Mouse (Mus musculus): ENCODE results near the gene Fance. TPM values are rescaled to one million over a fixed set of nuclear protein-coding genes. Genes with fewer than 3 reads are reported as not detected.

Fance gene
- total and polyA plus RNA-seq, 2 experiments from 2014 or later: 13.8 to 14.1 TPM

GRCm38 (mm10) chr17:28375592-28376061 is 62.3 kb downstream of the Fance start:
- H3K27me3 ChIP-seq (ENCODE audit: control insufficient read depth, insufficient read depth, low read length): peaks cover 28% of the 10 kb centered on the region
- 0 out of 2 replicates have a peak overlapping the region, but pooled peaks have one; percentile 12 for H3K4me2 ChIP-seq (ENCODE audit: low read depth, low read length)
- H3K36me3 ChIP-seq (replicated peaks; ENCODE audit: control insufficient read depth, insufficient read depth, low read length): no peaks in the 10 kb centered on the region
- no peaks in the 10 kb centered on the region for H3K9me3 ChIP-seq (replicated peaks; ENCODE audit: control insufficient read depth, low read length)
- H3K4me1 ChIP-seq (ENCODE audit: control insufficient read depth, insufficient read depth): no peaks in the 10 kb centered on the region
- no peak overlapping the region for H3K9ac ChIP-seq (replicated peaks; ENCODE audit: low read depth, low read length)
- WGBS: 8% methylated on average over 17 of the region's 17 CpGs
- TF ChIP-seq CTCF (IDR thresholded peaks at IDR 0.05; ENCODE audit: low read depth) (no peak), EP300 (IDR thresholded peaks at IDR 0.05; ENCODE audit: low read depth) (no peak)
- H3K4me3 ChIP-seq (ENCODE audit: low read depth, low read length): no peak overlapping the region
- H3K27ac ChIP-seq (ENCODE audit: low read depth): no peak overlapping the region
- 0 out of 2 replicates have a peak, but pooled peaks have one; percentile 39 for ATAC-seq (ENCODE audit: insufficient read depth, low read depth)
- DNase-seq (ENCODE audit: low spot score): no peak

Other genes with a start within 250 kb of the Fance start
- 0.15 TPM in 1 of 2 replicates, not detected in the other for gene Tcp11, start 232.9 kb upstream of the Fance start, total RNA-seq (2014; rRNA removed; ENCODE audit: low replicate concordance)
- 0.15 and 0.25 TPM in 2 replicates for gene Tcp11, start 232.9 kb upstream of the Fance start, polyA plus RNA-seq (2015; fragmentation: Nextera tagmentation; extraction: Ambion mirVana)
- gene Scube3, start 171.4 kb upstream of the Fance start, total RNA-seq (2014; rRNA removed; ENCODE audit: low replicate concordance): 1.2 and 3.0 TPM in 2 replicates
- gene Scube3, start 171.4 kb upstream of the Fance start, polyA plus RNA-seq (2015; fragmentation: Nextera tagmentation; extraction: Ambion mirVana): 0.14 and 0.21 TPM in 2 replicates
- gene Zfp523, start 136.4 kb upstream of the Fance start, total RNA-seq (2014; rRNA removed; ENCODE audit: low replicate concordance): 24.1 and 33.0 TPM in 2 replicates
- 14.9 and 15.4 TPM in 2 replicates for gene Zfp523, start 136.4 kb upstream of the Fance start, polyA plus RNA-seq (2015; fragmentation: Nextera tagmentation; extraction: Ambion mirVana)
- 3.5 and 5.8 TPM in 2 replicates for gene Def6, start 105.7 kb upstream of the Fance start, total RNA-seq (2014; rRNA removed; ENCODE audit: low replicate concordance)
- gene Def6, start 105.7 kb upstream of the Fance start, polyA plus RNA-seq (2015; fragmentation: Nextera tagmentation; extraction: Ambion mirVana): 2.5 and 2.8 TPM in 2 replicates
- 6.6 and 23.1 TPM in 2 replicates for gene Ppard, start 80.8 kb upstream of the Fance start, total RNA-seq (2014; rRNA removed; ENCODE audit: low replicate concordance)
- 0.99 and 1.4 TPM in 2 replicates for gene Ppard, start 80.8 kb upstream of the Fance start, polyA plus RNA-seq (2015; fragmentation: Nextera tagmentation; extraction: Ambion mirVana)
- gene Rpl10a, start 15.0 kb downstream of the Fance start, total RNA-seq (2014; rRNA removed; ENCODE audit: low replicate concordance): 817 and 939 TPM in 2 replicates
- gene Rpl10a, start 15.0 kb downstream of the Fance start, polyA plus RNA-seq (2015; fragmentation: Nextera tagmentation; extraction: Ambion mirVana): 255 and 273 TPM in 2 replicates
- gene Tead3, start 37.3 kb downstream of the Fance start, total RNA-seq (2014; rRNA removed; ENCODE audit: low replicate concordance): 13.1 and 19.7 TPM in 2 replicates
- 3.2 and 3.3 TPM in 2 replicates for gene Tead3, start 37.3 kb downstream of the Fance start, polyA plus RNA-seq (2015; fragmentation: Nextera tagmentation; extraction: Ambion mirVana)
- gene Tulp1, start 51.7 kb downstream of the Fance start, total RNA-seq (2014; rRNA removed; ENCODE audit: low replicate concordance): 0.61 and 5.3 TPM in 2 replicates
- gene Tulp1, start 51.7 kb downstream of the Fance start, polyA plus RNA-seq (2015; fragmentation: Nextera tagmentation; extraction: Ambion mirVana): 0.86 and 1.3 TPM in 2 replicates
- 19.4 and 37.3 TPM in 2 replicates for gene Fkbp5, start 204.0 kb downstream of the Fance start, total RNA-seq (2014; rRNA removed; ENCODE audit: low replicate concordance)
- 7.6 and 8.3 TPM in 2 replicates for gene Fkbp5, start 204.0 kb downstream of the Fance start, polyA plus RNA-seq (2015; fragmentation: Nextera tagmentation; extraction: Ambion mirVana)
- not detected in 2 replicates for gene Armc12, start 217.3 kb downstream of the Fance start, total RNA-seq (2014; rRNA removed; ENCODE audit: low replicate concordance)
- not detected in 2 replicates for gene Armc12, start 217.3 kb downstream of the Fance start, polyA plus RNA-seq (2015; fragmentation: Nextera tagmentation; extraction: Ambion mirVana)
- not detected in 2 replicates for gene Clpsl2, start 235.9 kb downstream of the Fance start, total RNA-seq (2014; rRNA removed; ENCODE audit: low replicate concordance)
- not detected in 2 replicates for gene Clpsl2, start 235.9 kb downstream of the Fance start, polyA plus RNA-seq (2015; fragmentation: Nextera tagmentation; extraction: Ambion mirVana)
- gene Clps, start 247.2 kb downstream of the Fance start, total RNA-seq (2014; rRNA removed; ENCODE audit: low replicate concordance): not detected in 2 replicates
- not detected in 2 replicates for gene Clps, start 247.2 kb downstream of the Fance start, polyA plus RNA-seq (2015; fragmentation: Nextera tagmentation; extraction: Ambion mirVana)